Mouse (Mus musculus): ENCODE measurements around the gene Cfap69. TPM values are rescaled to one million over a fixed set of nuclear protein-coding genes. Genes with fewer than 3 reads are reported as not detected.

Cfap69 gene
- polyA plus RNA-seq, 1 experiment from 2014 or later, result 9.1 TPM

DNA sequence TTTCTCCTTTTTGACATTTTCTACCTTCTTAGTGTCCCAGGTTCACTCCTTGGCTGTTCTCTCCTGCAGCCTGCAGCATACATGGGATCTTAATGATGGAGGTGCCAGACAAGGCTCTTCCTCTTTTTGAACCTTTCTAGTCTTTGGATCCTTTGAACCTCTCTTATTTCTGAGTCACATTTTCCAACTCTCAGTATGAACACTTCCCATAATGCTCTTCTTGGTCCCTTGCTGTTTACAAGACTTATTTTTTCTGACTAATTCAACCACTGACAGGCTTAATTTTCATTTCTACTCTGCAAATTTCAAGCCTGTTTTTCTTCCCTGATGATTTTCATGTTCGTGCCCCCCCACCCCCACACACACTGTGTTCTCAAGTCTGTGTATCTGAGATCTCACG, 25.5 kb downstream of the Cfap69 start:
- no peaks in the 10 kb centered on the region for H3K4me1 ChIP-seq
- H3K4me3 ChIP-seq, result no peak overlapping the region
- no peak overlapping the region for H3K4me2 ChIP-seq (replicated peaks)
- H3K9ac ChIP-seq, result no peak overlapping the region
- WGBS, result 53% methylated on average over 2 of the region's 2 CpGs
- no peak overlapping the region for H3K27ac ChIP-seq
- H3K27me3 ChIP-seq, result no peaks in the 10 kb centered on the region
- H3K36me3 ChIP-seq, result no peaks in the 10 kb centered on the region
- no peak for ATAC-seq (ENCODE audit: low FRiP score)
- H3K9me3 ChIP-seq (replicated peaks), result no peaks in the 10 kb centered on the region

DNA sequence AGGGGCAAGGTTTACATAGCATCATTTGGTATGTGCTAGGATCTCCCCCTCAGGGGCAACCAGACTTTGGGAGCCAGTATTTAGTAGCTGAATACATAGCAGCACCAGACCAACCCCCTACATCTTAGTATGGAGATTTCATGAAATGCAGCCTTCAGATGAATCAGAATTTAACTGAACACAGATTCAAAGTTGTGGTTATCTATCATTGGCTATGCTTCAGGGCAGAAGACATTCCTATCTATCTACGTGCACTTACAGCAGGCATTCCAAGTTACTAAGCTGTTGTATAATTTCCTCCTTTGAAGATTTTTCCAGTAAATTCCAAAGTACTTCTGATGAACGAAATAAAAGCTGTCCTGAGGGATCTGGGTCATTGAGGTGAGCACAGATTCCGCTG, 38.5 kb downstream of the Cfap69 start:
- no peaks in the 10 kb centered on the region for H3K4me1 ChIP-seq
- no peak overlapping the region for H3K27ac ChIP-seq
- H3K36me3 ChIP-seq, result no peaks in the 10 kb centered on the region
- H3K9ac ChIP-seq, result no peak overlapping the region
- no peak for ATAC-seq (ENCODE audit: low FRiP score)
- H3K4me2 ChIP-seq (replicated peaks), result no peak overlapping the region
- H3K4me3 ChIP-seq, result no peak overlapping the region
- H3K9me3 ChIP-seq (replicated peaks), result no peaks in the 10 kb centered on the region
- WGBS, result 80% methylated on average over 3 of the region's 3 CpGs
- H3K27me3 ChIP-seq, result no peaks in the 10 kb centered on the region

DNA sequence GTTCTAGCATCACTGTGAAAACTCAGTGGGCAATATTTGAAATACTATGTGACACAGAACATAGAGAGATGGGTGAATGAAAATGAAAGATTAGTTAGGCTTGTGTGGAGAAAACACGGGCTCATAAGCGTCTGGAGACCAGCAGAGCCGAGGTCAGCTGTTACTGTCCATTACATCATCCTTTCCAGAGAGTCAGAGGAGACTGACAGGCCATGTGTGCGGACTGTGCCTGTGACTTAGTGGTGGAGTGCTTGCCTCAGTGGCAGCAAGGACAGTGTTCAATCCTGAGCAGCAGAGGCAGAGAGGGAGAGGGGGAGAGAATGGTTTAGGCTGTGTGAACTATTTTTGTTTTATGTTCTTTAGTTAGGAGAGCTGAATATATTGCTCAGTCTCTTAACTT, 45.7 kb downstream of the Cfap69 start:
- no peak for ATAC-seq (ENCODE audit: low FRiP score)

DNA sequence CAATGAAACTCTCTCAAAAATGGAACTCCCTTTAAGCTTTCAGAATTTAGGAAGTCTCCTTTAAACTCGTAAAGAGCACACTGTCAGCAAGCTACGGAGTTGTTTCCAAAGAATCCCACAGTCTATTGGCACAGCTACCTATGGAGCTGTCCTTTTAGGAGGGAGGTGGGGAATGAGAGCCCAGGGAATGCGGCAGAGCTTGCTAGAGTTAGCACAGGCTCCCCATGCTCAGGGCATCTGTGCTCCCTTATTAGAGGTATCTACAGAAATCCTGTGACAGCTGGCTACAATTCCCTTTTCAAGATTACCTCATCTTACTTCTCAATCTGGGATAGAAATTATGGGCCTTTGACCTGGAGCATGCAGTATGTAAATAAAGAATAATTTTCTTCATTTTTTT, 53.5 kb downstream of the Cfap69 start:
- ATAC-seq (ENCODE audit: low FRiP score), result no peak

More for the DNA sequence above, 45.7 kb downstream of the Cfap69 start:
- no peaks in the 10 kb centered on the region for H3K27me3 ChIP-seq
- no peaks in the 10 kb centered on the region for H3K9me3 ChIP-seq (replicated peaks)
- no peak overlapping the region for H3K4me2 ChIP-seq (replicated peaks)
- 70% methylated on average over 4 of the region's 4 CpGs for WGBS
- no peaks in the 10 kb centered on the region for H3K36me3 ChIP-seq
- no peak overlapping the region for H3K9ac ChIP-seq
- H3K27ac ChIP-seq, result no peak overlapping the region
- no peaks in the 10 kb centered on the region for H3K4me1 ChIP-seq
- no peak overlapping the region for H3K4me3 ChIP-seq

DNA sequence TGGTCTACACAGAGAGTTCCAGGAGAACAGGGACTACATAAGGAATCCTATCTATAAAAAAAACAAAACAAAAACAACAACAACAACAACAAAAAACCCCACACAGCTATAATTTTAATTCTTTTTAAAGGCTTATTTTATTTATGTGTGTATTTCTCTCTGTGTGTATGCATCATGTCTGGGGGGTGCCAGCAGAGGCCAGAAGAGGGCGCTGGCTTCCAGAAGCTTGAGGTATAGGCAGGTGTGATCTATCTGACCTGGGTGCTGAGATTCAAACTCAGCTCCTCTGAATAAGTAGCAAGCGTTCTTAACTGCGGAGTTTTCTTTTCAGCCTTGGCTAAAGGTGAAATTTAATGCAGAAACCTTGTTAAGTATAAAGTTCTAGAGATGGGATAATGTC, 76.4 kb downstream of the Cfap69 start:
- H3K4me3 ChIP-seq, result no peak overlapping the region
- no peaks in the 10 kb centered on the region for H3K4me1 ChIP-seq
- H3K36me3 ChIP-seq, result no peaks in the 10 kb centered on the region
- ATAC-seq (ENCODE audit: low FRiP score), result no peak
- H3K9ac ChIP-seq, result no peak overlapping the region
- no peaks in the 10 kb centered on the region for H3K9me3 ChIP-seq (replicated peaks)
- no peaks in the 10 kb centered on the region for H3K27me3 ChIP-seq
- no peak overlapping the region for H3K4me2 ChIP-seq (replicated peaks)
- WGBS, result 83% methylated on average over 3 of the region's 3 CpGs
- H3K27ac ChIP-seq, result no peak overlapping the region

More for the DNA sequence above, 53.5 kb downstream of the Cfap69 start:
- H3K9me3 ChIP-seq (replicated peaks), result no peaks in the 10 kb centered on the region
- no peak overlapping the region for H3K9ac ChIP-seq
- 55% methylated on average over 3 of the region's 3 CpGs for WGBS
- H3K4me3 ChIP-seq, result no peak overlapping the region
- no peaks in the 10 kb centered on the region for H3K27me3 ChIP-seq
- no peaks in the 10 kb centered on the region for H3K36me3 ChIP-seq
- H3K27ac ChIP-seq, result no peak overlapping the region
- H3K4me1 ChIP-seq, result no peaks in the 10 kb centered on the region
- H3K4me2 ChIP-seq (replicated peaks), result no peak overlapping the region

DNA sequence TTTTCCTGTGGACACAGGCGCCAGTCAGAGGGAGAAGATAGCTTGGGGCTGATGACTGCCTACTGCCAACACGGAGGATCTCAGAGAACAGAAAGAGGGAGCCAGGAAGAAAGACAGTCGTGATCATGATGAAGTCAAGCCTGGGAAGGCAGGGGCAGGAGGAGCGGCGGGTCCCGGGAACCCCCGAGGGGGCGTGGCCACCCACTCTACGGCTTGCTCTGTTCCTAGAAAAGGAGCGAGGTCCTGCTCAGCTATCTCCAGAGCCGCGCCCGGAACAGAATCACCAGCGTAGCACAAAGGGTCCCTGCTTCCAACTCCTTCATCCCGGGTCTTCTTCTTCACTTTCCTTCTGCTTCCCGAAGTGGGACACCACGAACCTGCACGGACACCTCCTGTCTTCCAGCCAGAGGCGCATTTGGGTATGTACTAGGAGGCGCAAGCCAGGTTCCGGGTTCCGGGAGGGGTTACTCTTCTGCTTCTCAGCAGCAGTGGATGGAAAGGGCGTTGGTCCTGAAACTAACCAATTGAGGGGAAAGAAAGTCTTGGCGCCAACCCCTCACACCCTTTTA, 90.2 kb downstream of the Cfap69 start, which contains the start of gene Gm8773:
Gm8773 (plus strand) TSS at position 51 of the 569 bp plus-strand sequence.
- no peaks in the 10 kb centered on the region for H3K9me3 ChIP-seq (replicated peaks)
- ATAC-seq (ENCODE audit: low FRiP score), result peak; percentile 82
- H3K36me3 ChIP-seq, result no peaks in the 10 kb centered on the region
- peak within 1 kb of the TSS; percentile 65 for H3K9ac ChIP-seq
- peak within 1 kb of the TSS; percentile 84 for H3K4me2 ChIP-seq (replicated peaks)
- no peaks in the 10 kb centered on the region for H3K4me1 ChIP-seq
- H3K27ac ChIP-seq, result no peak within 1 kb of the TSS
- H3K4me3 ChIP-seq, result peak within 1 kb of the TSS; percentile 54
- WGBS, result under 1% methylated on average over 24 of the region's 24 CpGs
- peaks cover 8% of the 10 kb centered on the region; the same call in 1 of the 2 replicates for H3K27me3 ChIP-seq

DNA sequence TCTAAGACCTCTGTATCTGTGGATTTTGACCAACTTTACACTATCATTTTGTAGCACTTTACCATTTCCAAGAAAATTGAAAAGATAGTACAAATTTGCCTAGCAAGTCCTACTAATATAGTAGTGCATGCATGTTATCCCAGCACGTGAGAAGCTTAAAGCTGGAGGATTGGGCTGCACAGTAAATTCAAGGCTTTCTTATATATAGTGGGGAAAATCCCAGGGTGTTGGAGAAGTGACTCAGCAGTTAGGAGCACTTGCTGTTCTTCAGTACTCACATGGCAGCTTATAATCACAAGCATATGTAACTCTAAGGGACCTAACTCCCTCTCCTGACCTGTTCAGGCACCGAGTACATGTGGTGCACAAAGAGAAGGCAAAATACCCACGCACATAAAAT, 101.6 kb downstream of the Cfap69 start:
- Histone ChIP-seq H3K36me3 (no peaks in the 10 kb centered on the region), H3K9me3 (replicated peaks) (no peaks in the 10 kb centered on the region), H3K27me3 (no peaks in the 10 kb centered on the region), H3K4me3 (no peak overlapping the region), H3K4me1 (peaks cover 8% of the 10 kb centered on the region), H3K27ac (no peak overlapping the region), H3K9ac (no peak overlapping the region), H3K4me2 (replicated peaks) (no peak overlapping the region)
- 68% methylated on average over 3 of the region's 3 CpGs for WGBS
- no peak for ATAC-seq (ENCODE audit: low FRiP score)

DNA sequence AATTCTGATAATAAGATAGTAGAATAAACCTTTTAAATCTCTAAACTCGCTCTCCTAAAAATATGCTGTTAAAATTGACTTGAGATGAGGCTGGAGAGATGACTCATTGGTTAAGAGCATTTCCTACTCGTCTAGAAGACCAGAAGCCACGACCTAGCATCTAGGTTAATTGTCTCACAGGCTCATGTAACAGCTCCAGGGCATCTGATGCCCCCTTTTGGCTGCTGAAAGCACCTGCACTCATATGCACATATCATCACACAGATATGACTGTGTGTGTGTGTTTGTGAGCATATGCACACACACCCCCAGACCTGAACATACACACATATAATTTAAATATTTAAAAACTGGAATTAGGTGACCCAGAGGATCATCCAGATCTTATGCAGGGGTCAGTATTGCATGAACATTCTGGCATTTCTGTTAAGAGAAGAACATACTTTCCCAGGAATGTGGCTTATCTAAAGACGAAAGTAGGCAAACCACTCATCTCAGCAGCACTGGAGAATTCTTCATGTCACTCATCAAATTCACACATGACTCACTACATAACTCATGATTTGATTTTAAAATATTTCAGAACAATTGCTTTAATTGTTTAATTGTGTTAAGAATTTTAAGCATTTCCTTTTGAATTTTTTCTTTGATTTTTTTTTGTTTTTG, 102.9 kb downstream of the Cfap69 start:
- Histone ChIP-seq H3K36me3 (no peaks in the 10 kb centered on the region), H3K4me2 (replicated peaks) (no peak overlapping the region), H3K27ac (no peak overlapping the region), H3K4me1 (peaks cover 8% of the 10 kb centered on the region), H3K9ac (no peak overlapping the region), H3K9me3 (replicated peaks) (no peaks in the 10 kb centered on the region), H3K27me3 (no peaks in the 10 kb centered on the region), H3K4me3 (no peak overlapping the region)
- ATAC-seq (ENCODE audit: low FRiP score), result no peak
- 77% methylated on average over 4 of the region's 4 CpGs for WGBS

DNA sequence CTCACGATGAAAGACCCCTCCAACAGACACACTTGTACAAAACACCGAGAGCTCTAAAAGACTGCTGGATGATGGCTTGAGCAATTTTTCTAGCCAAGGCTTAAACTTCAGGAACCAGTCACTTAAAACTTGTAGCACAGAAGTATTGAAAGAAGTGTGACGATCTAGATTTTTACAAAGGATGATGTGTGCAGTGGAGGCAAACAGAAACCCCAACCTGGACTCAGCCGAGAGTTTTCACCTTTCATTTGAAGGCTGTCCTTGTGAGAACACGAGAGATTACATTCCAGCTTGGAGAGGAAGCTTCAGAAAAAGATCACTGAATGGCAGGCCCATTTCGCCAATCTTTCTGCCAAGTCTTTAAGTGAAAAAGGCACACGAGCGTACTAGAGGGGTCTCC, 104.2 kb downstream of the Cfap69 start:
- Histone ChIP-seq H3K27me3 (no peaks in the 10 kb centered on the region), H3K27ac (peak overlapping the region; percentile 60; the same call in 1 of the 2 replicates), H3K4me2 (replicated peaks) (peak overlapping the region; percentile 63), H3K4me1 (peaks cover 8% of the 10 kb centered on the region), H3K9ac (peak overlapping the region; percentile 70), H3K9me3 (replicated peaks) (no peaks in the 10 kb centered on the region), H3K4me3 (peak overlapping the region; percentile 73), H3K36me3 (peaks cover 4% of the 10 kb centered on the region)
- peak; percentile 15; the same call in 1 of the 2 replicates for ATAC-seq (ENCODE audit: low FRiP score)
- 45% methylated on average over 8 of the region's 8 CpGs for WGBS

DNA sequence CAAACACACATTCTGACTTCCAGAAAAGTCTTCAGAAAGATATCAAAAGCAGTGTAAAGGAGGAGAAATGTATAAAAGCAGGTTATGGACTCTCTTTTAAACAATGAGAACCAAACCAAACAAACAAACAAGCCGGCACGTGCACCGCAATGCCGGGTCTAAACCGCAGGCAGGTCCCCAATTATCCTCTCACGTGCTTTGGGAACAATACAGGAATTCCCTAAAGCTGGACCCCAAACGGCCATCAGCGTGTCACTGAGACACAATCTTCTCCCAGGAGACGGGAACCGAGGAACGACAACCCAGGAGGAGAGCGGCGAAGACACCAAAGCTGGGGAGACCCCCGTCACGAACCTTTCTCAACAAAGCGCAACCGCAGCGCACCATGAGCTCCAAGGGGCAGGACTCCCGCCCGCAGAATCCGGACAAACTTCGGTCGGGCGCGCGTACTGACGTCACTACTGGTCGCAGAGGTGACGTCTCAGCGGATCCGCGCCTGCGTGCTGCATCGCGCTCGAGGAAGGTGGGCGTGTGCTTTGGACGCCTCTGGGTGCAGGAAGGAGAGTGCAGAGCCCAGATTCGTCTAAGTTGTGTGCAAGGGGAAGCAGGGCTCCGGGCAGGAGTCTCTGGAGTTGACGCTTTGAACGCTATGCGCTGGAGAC, 104.8 kb downstream of the Cfap69 start, which contains the start of gene Gtpbp10:
Gtpbp10 (minus strand) TSS at position 460 of the 662 bp plus-strand sequence.
- ATAC-seq (ENCODE audit: low FRiP score), result peak; percentile 99
- peak within 1 kb of the TSS; percentile 60; the same call in 1 of the 2 replicates for H3K27ac ChIP-seq

DNA sequence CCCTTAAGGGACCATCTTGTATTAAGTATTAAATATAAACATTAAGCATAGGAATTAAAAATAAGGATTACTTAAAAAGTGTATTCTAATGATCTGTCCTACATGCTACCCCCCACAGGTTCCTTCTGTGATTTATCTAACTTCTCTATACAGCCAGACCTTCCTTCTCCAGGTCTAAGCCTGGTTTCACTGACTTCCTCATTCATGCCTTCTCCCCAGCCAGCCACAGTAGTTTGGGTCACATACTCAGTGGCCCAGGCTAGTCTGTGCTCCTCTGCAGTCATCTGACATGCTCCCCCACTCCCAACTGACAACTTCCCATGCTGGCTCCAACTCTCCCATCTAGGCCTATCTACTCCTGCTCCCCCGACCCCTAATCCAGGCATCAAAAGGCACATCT, 112.9 kb downstream of the Cfap69 start:
- H3K9me3 ChIP-seq (replicated peaks), result no peaks in the 10 kb centered on the region
- no peak overlapping the region for H3K4me2 ChIP-seq (replicated peaks)
- H3K9ac ChIP-seq, result no peak overlapping the region
- no peak overlapping the region for H3K4me3 ChIP-seq
- no peaks in the 10 kb centered on the region for H3K4me1 ChIP-seq
- ATAC-seq (ENCODE audit: low FRiP score), result no peak
- 92% methylated on average over 1 of the region's 1 CpGs for WGBS
- peaks cover 59% of the 10 kb centered on the region for H3K36me3 ChIP-seq
- H3K27ac ChIP-seq, result no peak overlapping the region
- no peaks in the 10 kb centered on the region for H3K27me3 ChIP-seq

More for the DNA sequence above, 104.8 kb downstream of the Cfap69 start, which contains the start of gene Gtpbp10:
- Histone ChIP-seq H3K4me2 (replicated peaks) (peak within 1 kb of the TSS; percentile 63), H3K4me1 (peaks cover 8% of the 10 kb centered on the region), H3K27me3 (no peaks in the 10 kb centered on the region), H3K9me3 (replicated peaks) (no peaks in the 10 kb centered on the region), H3K4me3 (peak within 1 kb of the TSS; percentile 73), H3K9ac (peak within 1 kb of the TSS; percentile 70), H3K36me3 (peaks cover 10% of the 10 kb centered on the region)
- WGBS, result 2% methylated on average over 43 of the region's 43 CpGs

DNA sequence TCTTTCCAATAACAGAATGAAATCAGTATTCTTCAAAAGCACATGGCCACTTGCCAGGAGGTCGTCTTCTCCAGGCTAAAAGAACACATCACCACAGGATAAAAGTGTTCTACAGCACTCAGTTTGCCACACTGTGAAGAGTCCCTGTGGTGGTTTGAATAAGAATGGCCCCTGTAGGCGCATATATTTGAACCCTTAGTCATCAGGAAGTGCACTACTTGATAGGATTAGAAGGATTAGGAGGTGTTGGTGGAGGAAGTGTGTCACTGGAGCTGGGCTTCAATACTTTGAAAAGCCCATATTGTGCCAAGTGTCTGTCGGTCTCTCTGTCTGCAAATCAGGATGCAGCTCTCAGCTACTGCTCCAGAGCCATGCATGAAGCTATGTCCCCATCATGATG, 123.7 kb downstream of the Cfap69 start:
- no peak overlapping the region for H3K9ac ChIP-seq
- H3K27ac ChIP-seq, result no peak overlapping the region
- 83% methylated on average over 3 of the region's 3 CpGs for WGBS
- no peaks in the 10 kb centered on the region for H3K9me3 ChIP-seq (replicated peaks)
- H3K4me2 ChIP-seq (replicated peaks), result no peak overlapping the region
- no peaks in the 10 kb centered on the region for H3K4me1 ChIP-seq
- no peak overlapping the region for H3K4me3 ChIP-seq
- no peak for ATAC-seq (ENCODE audit: low FRiP score)
- H3K36me3 ChIP-seq, result peaks cover 44% of the 10 kb centered on the region
- no peaks in the 10 kb centered on the region for H3K27me3 ChIP-seq
